Mouse (Mus musculus): ENCODE results near the gene Tmem59. TPM values are rescaled to one million over a fixed set of nuclear protein-coding genes. Genes with fewer than 3 reads are reported as not detected.

Tmem59 gene
- polyA plus RNA-seq, 1 experiment from 2014 or later, result 454 TPM

- Histone ChIP-seq H3K4me1 (peaks cover 50% of the 10 kb centered on the region), H3K4me3 (no peak overlapping the region), H3K36me3 (peaks cover 26% of the 10 kb centered on the region), H3K27ac (peak overlapping the region; percentile 41), H3K4me2 (no peak overlapping the region), H3K9ac (no peak overlapping the region), H3K27me3 (no peaks in the 10 kb centered on the region), H3K9me3 (no peaks in the 10 kb centered on the region)
- peak; percentile 35; the same call in 1 of the 2 replicates for ATAC-seq (ENCODE audit: borderline replicate concordance, extremely low read depth, low FRiP score, low TSS enrichment)
- 38% methylated on average over 2 of the region's 2 CpGs for WGBS
Observed at GRCm38 (mm10) chr4:107245368-107245767, 67.2 kb downstream of the Tmem59 start.

GRCm38 (mm10) chr4:107246040-107246439, 67.8 kb downstream of the Tmem59 start:
- Histone ChIP-seq H3K9ac (no peak overlapping the region), H3K27me3 (no peaks in the 10 kb centered on the region), H3K4me3 (no peak overlapping the region), H3K4me2 (no peak overlapping the region), H3K27ac (peak overlapping the region; percentile 55; the same call in 1 of the 2 replicates), H3K36me3 (peaks cover 19% of the 10 kb centered on the region; the same call in 1 of the 2 replicates), H3K4me1 (peaks cover 54% of the 10 kb centered on the region), H3K9me3 (no peaks in the 10 kb centered on the region)
- WGBS, result 37% methylated on average over 1 of the region's 1 CpGs
- no peak for ATAC-seq (ENCODE audit: borderline replicate concordance, extremely low read depth, low FRiP score, low TSS enrichment)

- Histone ChIP-seq H3K9me3 (no peaks in the 10 kb centered on the region), H3K4me2 (no peak overlapping the region), H3K4me3 (no peak overlapping the region), H3K27ac (no peak overlapping the region; the same call in 1 of the 2 replicates), H3K27me3 (no peaks in the 10 kb centered on the region), H3K4me1 (peaks cover 61% of the 10 kb centered on the region), H3K36me3 (peaks cover 10% of the 10 kb centered on the region; the same call in 1 of the 2 replicates), H3K9ac (no peak overlapping the region)
- 65% methylated on average over 9 of the region's 9 CpGs for WGBS
- ATAC-seq (ENCODE audit: borderline replicate concordance, extremely low read depth, low FRiP score, low TSS enrichment), result no peak
Observed at GRCm38 (mm10) chr4:107247110-107247509, 68.9 kb downstream of the Tmem59 start.

GRCm38 (mm10) chr4:107248061-107248460, 69.9 kb downstream of the Tmem59 start:
- no peak overlapping the region for H3K9ac ChIP-seq
- 83% methylated on average over 3 of the region's 3 CpGs for WGBS
- H3K4me1 ChIP-seq, result peaks cover 67% of the 10 kb centered on the region

GRCm38 (mm10) chr4:107249471-107249870, 71.3 kb downstream of the Tmem59 start:
- Histone ChIP-seq H3K4me3 (no peak overlapping the region), H3K4me1 (peaks cover 70% of the 10 kb centered on the region), H3K4me2 (no peak overlapping the region), H3K9me3 (no peaks in the 10 kb centered on the region), H3K36me3 (no peaks in the 10 kb centered on the region), H3K27me3 (no peaks in the 10 kb centered on the region), H3K9ac (no peak overlapping the region), H3K27ac (peak overlapping the region; percentile 27; the same call in 1 of the 2 replicates)
- whole genome bisulfite sequencing, result 23% methylated on average over 2 of the region's 2 CpGs
- no peak for ATAC-seq (ENCODE audit: borderline replicate concordance, extremely low read depth, low FRiP score, low TSS enrichment)

More at GRCm38 (mm10) chr4:107248061-107248460, 69.9 kb downstream of the Tmem59 start:
- Histone ChIP-seq H3K27ac (no peak overlapping the region), H3K36me3 (peaks cover 4% of the 10 kb centered on the region; the same call in 1 of the 2 replicates), H3K9me3 (no peaks in the 10 kb centered on the region), H3K4me3 (no peak overlapping the region), H3K4me2 (no peak overlapping the region), H3K27me3 (no peaks in the 10 kb centered on the region)
- ATAC-seq (ENCODE audit: borderline replicate concordance, extremely low read depth, low FRiP score, low TSS enrichment), result no peak

- Histone ChIP-seq H3K27ac (0 out of 2 replicates have a peak overlapping the region, but pooled peaks have one; percentile 10), H3K9ac (no peak overlapping the region), H3K36me3 (no peaks in the 10 kb centered on the region), H3K9me3 (no peaks in the 10 kb centered on the region), H3K4me1 (peaks cover 64% of the 10 kb centered on the region), H3K4me3 (no peak overlapping the region), H3K27me3 (no peaks in the 10 kb centered on the region), H3K4me2 (no peak overlapping the region)
- WGBS, result 16% methylated on average over 4 of the region's 4 CpGs
- no peak for ATAC-seq (ENCODE audit: borderline replicate concordance, extremely low read depth, low FRiP score, low TSS enrichment)
Observed at GRCm38 (mm10) chr4:107250494-107250893, 72.3 kb downstream of the Tmem59 start.

Other genes starting within 250 kb of the Tmem59 start
- gene Mrpl37, start 111.5 kb upstream of the Tmem59 start, polyA plus RNA-seq (2015; fragmentation: Nextera tagmentation; extraction: Ambion mirVana), result 90.5 and 94.8 TPM in 2 replicates
- 5.9 and 6.1 TPM in 2 replicates for gene Cyb5rl, start 111.4 kb upstream of the Tmem59 start, polyA plus RNA-seq (2015; fragmentation: Nextera tagmentation; extraction: Ambion mirVana)
- not detected in 2 replicates for gene Cdcp2, start 81.5 kb upstream of the Tmem59 start, polyA plus RNA-seq (2015; fragmentation: Nextera tagmentation; extraction: Ambion mirVana)
- gene Tceanc2, start 717 bp downstream of the Tmem59 start, polyA plus RNA-seq (2015; fragmentation: Nextera tagmentation; extraction: Ambion mirVana), result 24.0 and 34.3 TPM in 2 replicates
- gene Ldlrad1, start 30.8 kb downstream of the Tmem59 start, polyA plus RNA-seq (2015; fragmentation: Nextera tagmentation; extraction: Ambion mirVana), result 0.15 TPM in 1 of 2 replicates, not detected in the other
- 71.7 and 72.6 TPM in 2 replicates for gene Lrrc42, start 75.1 kb downstream of the Tmem59 start, polyA plus RNA-seq (2015; fragmentation: Nextera tagmentation; extraction: Ambion mirVana)
- 35.2 and 38.7 TPM in 2 replicates for gene Hspb11, start 75.2 kb downstream of the Tmem59 start, polyA plus RNA-seq (2015; fragmentation: Nextera tagmentation; extraction: Ambion mirVana)
- gene Dio1, start 128.8 kb downstream of the Tmem59 start, polyA plus RNA-seq (2015; fragmentation: Nextera tagmentation; extraction: Ambion mirVana), result 0.18 and 0.25 TPM in 2 replicates
- gene Yipf1, start 136.0 kb downstream of the Tmem59 start, polyA plus RNA-seq (2015; fragmentation: Nextera tagmentation; extraction: Ambion mirVana), result 51.6 and 55.3 TPM in 2 replicates
- 37.6 TPM in 2 replicates for gene Ndc1, start 189.4 kb downstream of the Tmem59 start, polyA plus RNA-seq (2015; fragmentation: Nextera tagmentation; extraction: Ambion mirVana)